Mouse (Mus musculus) naive thymus-derived CD4-positive, alpha-beta T cell, adult 5 months (primary cell): Measurements from ENCODE around the gene Dld. TPM values are rescaled to one million over a fixed set of nuclear protein-coding genes. Genes with fewer than 3 reads are reported as not detected.

Experiments used
- polyA plus RNA-seq: library from polyadenylated mRNA; unstranded; fragments of 100-300 nt; shearing (Covaris generic); gene quantifications from one replicate; pipeline ENCODE4 v1.2.1, GENCODE M21; 2017

Dld gene
- 110 TPM for polyA plus RNA-seq

GRCm38 (mm10) chr12:31350944-31351928 is at the start of gene Dld:
Dld (minus strand) TSS chr12:31351453.

GRCm38 (mm10) chr12:31390571-31390970 is 39.3 kb upstream of the Dld start, which contains the start of gene Slc26a3:
Slc26a3 (plus strand) TSS chr12:31390871.

Other genes starting within 250 kb of the Dld start
- gene Gm6993, start 110.7 kb downstream of the Dld start, polyA plus RNA-seq = not detected
- not detected for gene Lamb1, start 86.2 kb downstream of the Dld start, polyA plus RNA-seq
- gene Slc26a3, start 39.4 kb upstream of the Dld start, polyA plus RNA-seq = not detected
- gene Cbll1, start 148.2 kb upstream of the Dld start, polyA plus RNA-seq = 44.4 TPM
- gene Slc26a4, start 208.5 kb upstream of the Dld start, polyA plus RNA-seq = not detected